Comparison of ENCODE assay signal across 13 mouse cellular contexts in genomic region chr1:185150431-185151129, GRCm38 (mm10). TPM values are rescaled to one million over a fixed set of nuclear protein-coding genes. Genes with fewer than 3 reads are reported as not detected.
DNase-seq lines count a peak whose midpoint lies in the region; ATAC-seq and TF ChIP-seq lines count a peak whose summit lies in the region.
"Had no signal": no experiment of that assay in that cellular context is flagged by ENCODE, and none has a peak within 500 bp of the region (broad histone marks: within the 10 kb centered on the region; RNA-seq: fewer than 3 reads in every experiment).

No protein-coding gene starts in this region.

- TF ChIP-seq CTCF in brain, embryonic 14.5 days (IDR thresholded peaks at IDR 0.05; ENCODE audit: borderline replicate concordance, extremely low read depth, insufficient read depth, insufficient read length): no peak

- intact Hi-C loops in left cerebral cortex, postnatal 4 days (cut with DNase I): no loop called here

- TF ChIP-seq POLR2A in brain, embryonic 14.5 days (IDR thresholded peaks at IDR 0.05; ENCODE audit: borderline replicate concordance, extremely low read depth, insufficient read depth, insufficient read length, poor library complexity, severe bottlenecking): no peak

- peak; percentile 26 for DNase-seq in left cerebral cortex, adult 11 months (ENCODE audit: low spot score)
- no peak for DNase-seq in left cerebral cortex, postnatal 4 days
- DNase-seq in brain, embryonic 14.5 days (ENCODE audit: low read depth): peak; percentile 22
- peak; percentile 17 to 22 for DNase-seq in frontal cortex, postnatal 14 days (ENCODE audit: low spot score in 2 of 2)
- DNase-seq in right cerebral cortex, postnatal 25 days: peak; percentile 33
- no peak for DNase-seq in natural killer cell, adult 2 months (ENCODE audit: low spot score in 2 of 2)
- DNase-seq: adrenal gland, postnatal 14 days; cerebellum, adult 9-11 months; embryo, embryonic 11 days; lung, embryonic 14.5 days; thymus, adult 2 months had no signal

- ATAC-seq in activated CD4-positive, CD25-positive, alpha-beta regulatory T cell, adult 4 months: no peak
- ATAC-seq: CD4-positive, CD25-positive, alpha-beta regulatory T cell, adult 4 months had no signal

RNA-seq across cellular contexts. Expression of gene Rab3gap2, which starts 53.3 kb away (rescaled TPM):
- total RNA-seq in left cerebral cortex, postnatal 4 days (2021): 10 to 100 TPM; 51.9 to 52.7 TPM
- polyA plus RNA-seq in brain, embryonic 14.5 days (2012; rRNA removed): 43.4 and 44.9 TPM in 2 replicates
- polyA plus RNA-seq in activated CD4-positive, CD25-positive, alpha-beta regulatory T cell, adult 4 months (2017; shearing (Covaris generic)): 10 to 100 TPM; 12.8 to 15.0 TPM

Comparison
In these comparisons a context has a peak if more than half of its experiments do, and no peak if none do; other contexts are left out.
1. DNase-seq: peak in left cerebral cortex, adult 11 months (single experiment), brain, embryonic 14.5 days (single experiment), frontal cortex, postnatal 14 days (2 of 2) and right cerebral cortex, postnatal 25 days (single experiment); none in left cerebral cortex, postnatal 4 days (single experiment) and natural killer cell, adult 2 months (0 of 2).